Mouse (Mus musculus) embryo, embryonic 11.5 days (tissue): ENCODE data around the gene Krtap17-1.

Experiments used
- DNase-seq: peaks from one replicate; pipeline ENCODE4 v3.0.0-alpha.2; 2012; ENCODE audit warnings: low read depth, low spot score

Gene Krtap17-1

DNA sequence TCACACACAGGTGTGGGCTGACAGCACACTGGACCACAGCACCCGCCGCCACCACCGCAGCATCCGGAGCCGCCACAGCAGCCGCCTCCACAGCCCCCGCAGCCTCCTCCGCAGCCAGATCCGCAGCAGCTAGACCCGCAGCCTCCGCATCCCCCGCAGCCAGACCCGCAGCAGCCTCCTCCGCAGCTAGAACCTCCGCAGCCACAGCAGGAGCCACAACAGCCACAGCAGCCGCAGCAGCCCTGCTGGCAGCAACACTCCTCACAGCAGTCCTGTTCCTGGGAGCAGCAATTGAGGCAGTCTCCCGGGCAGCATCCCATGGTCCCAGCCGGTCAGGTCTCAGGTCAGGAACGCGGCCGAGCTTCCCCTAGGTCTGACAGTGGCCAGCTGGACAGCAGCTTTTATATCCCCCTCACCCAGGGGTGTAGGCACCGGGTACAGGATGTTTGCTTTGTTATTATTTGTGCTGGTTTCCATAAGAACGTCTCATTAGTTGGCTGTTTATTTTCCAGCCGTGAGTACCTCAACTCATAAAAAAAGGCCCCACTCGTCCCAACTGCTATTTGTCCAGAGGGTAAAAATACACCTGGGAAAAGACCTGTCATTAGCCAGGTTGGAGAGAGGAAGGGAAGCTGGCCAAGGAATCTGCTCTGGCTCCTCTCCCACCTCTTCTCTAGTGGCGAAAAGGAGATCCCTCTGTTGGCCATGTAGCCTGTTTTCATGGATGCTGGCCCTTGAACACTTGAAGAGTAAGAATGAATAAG, at the start of gene Krtap17-1:
Krtap17-1 (minus strand) TSS at position 375 of the 764 bp plus-strand sequence.
- DNase-seq, result no peak

- no peak for DNase-seq
Observed at GRCm38 (mm10) chr11:100041454-100041853, 47.7 kb upstream of the Krtap17-1 start, which contains the start of gene Krt34. TSS of gene Krt34 (minus strand) at chr11:100041554.

GRCm38 (mm10) chr11:100029768-100030167, 36.0 kb upstream of the Krtap17-1 start, which contains the start of gene Krt33b:
TSS of gene Krt33b (minus strand) at chr11:100029868.
- no peak for DNase-seq

DNA sequence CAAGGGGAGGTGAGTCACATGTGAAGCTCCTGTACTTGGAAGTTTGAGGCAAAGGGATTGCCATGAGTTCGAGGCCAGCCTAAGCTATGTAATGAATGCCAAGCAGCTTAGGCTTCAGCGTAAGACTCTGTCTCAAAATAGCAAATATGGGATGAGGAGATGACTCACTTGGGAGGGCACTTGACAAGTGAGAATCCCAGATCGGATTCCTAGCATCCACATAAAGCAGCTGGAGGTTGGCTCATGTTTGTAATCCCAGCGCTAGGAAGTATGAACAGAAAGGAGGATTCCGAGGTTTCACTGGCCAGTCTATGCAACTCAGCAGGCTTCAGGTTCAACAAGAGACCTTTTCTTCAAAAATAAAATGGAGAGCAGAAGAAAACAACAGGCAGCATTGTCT, 27.6 kb upstream of the Krtap17-1 start:
- DNase-seq, result no peak

- no peak for DNase-seq
Observed at GRCm38 (mm10) chr11:100019466-100019865, 25.7 kb upstream of the Krtap17-1 start.

DNA sequence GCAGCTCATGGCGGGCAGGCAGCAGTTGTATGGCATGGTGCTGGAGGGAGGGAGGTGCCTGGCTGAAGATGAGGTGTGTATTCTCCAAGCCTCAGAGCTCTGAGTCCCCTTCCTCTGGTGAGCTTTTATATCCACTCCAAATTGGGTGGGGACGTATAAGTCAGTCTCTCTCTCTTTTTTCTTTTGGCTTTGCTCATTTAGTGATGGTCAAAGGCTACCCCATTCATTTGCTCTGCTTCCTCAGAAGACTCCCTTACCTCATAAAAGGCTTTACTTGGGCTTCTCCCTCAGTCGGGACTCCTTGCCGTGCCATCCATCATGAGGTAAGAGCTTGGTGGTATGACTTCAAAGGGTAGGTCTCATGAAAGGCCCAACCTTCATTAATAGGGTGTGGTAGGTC, 22.3 kb upstream of the Krtap17-1 start, which contains the start of gene Krt33a:
Krt33a (minus strand) TSS at position 101 of the 400 bp plus-strand sequence.
- no peak for DNase-seq

DNA sequence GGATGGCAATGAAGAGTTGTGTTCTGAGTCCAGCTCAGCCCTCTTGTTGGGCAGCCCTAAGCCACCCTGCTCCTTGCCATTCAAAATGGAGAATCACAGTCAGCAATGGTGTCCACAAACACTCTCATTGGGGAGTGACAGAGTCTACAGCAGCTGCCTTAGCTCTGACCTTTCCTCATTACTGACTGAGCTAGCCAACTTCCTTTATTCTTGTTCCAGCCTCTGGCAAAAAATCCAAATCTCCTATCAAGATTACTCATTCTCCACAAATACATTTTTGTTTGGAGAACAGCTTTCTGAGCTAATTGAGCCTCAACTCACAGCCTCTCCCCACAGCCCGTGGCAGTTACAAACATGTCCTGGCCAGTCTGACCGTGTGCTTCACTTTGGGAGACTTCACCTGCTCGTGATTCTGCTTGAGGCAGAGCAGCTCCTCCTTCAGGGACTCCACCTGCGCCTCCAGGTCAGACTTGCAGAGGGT, 19.9 kb upstream of the Krtap17-1 start:
- no peak for DNase-seq

DNA sequence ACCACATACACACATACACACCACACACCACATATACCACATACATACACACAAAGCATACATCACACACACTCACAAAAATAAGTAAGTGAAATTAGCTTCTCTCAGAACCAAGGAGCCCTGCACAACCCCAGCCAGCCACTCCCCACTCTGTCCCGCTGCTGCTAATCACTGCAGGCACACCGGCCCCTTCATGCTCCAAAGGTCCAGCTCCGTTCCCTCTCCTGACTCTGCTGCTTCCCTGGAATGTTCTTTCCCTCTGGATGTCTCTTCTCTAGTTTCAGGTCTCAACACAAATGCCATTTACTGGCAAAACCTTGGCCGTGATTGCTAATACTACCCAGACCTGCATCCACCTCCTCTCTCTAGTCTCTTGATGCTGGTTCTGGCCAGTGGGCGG, 16.9 kb upstream of the Krtap17-1 start:
- DNase-seq, result no peak

DNA sequence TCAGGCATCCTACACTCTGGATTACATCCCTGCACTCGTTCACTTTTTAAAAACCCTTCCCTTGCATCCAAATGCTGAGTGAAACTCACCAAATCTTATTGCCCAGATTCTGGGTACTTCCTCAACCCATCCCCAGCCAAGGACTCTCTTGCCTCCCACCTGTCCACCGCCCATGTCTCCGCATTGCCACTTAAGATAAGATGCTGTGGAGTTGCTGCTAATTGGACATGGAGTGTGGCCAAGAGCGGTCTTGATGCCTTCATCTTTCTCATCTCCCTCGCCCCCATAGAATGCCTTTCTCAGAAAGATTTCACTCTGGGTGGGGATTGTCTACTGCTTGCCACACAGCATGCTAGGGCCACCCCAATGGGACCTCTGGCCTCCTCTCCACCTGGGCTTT, 14.5 kb upstream of the Krtap17-1 start:
- no peak for DNase-seq

DNA sequence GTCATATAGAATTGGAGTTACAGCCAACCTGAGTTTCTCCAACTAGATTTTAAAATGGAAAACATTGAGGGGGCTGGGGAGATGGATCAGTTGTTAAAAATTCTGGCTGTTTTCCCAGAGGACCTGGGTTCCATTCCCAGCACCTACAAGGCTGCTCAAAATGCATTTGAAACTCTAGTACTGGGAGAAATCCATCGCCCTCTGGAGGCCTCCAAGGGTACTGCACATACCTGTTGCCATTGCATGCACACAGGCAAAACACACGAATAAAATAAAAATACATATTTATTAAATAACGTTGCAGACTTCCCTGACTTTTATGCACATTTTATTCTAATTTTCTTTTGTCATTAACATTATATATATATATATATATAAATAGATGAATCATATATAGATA, 12.8 kb upstream of the Krtap17-1 start:
- DNase-seq, result no peak

DNA sequence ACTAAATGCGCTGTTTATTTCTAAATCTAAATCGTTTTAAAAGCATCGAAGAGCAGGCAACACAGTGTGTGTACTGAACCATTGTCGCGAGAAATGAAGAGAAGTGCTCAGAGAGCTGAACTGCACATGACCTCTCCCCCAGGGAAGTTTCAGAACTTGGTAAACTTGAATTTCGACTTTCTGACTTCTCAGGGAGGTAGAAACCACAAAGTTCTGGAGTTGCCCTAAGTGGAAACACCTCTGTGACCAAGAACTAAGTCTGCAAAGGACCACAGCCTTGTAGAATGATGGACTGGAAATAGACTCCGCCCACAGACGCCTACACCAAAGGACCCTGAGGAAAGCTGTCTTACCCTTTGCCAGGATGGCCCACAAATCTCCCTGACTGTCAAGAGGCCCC, 12.1 kb upstream of the Krtap17-1 start:
- no peak for DNase-seq

- peak; percentile 43 for DNase-seq
Observed at GRCm38 (mm10) chr11:100004846-100005245, 11.1 kb upstream of the Krtap17-1 start.

- no peak for DNase-seq
Observed at GRCm38 (mm10) chr11:99999091-99999490, 5.3 kb upstream of the Krtap17-1 start.

- no peak for DNase-seq
Observed at GRCm38 (mm10) chr11:99994384-99994661, 529 bp upstream of the Krtap17-1 start.

GRCm38 (mm10) chr11:99990571-99990970, 3.2 kb downstream of the Krtap17-1 start:
- DNase-seq, result no peak

DNA sequence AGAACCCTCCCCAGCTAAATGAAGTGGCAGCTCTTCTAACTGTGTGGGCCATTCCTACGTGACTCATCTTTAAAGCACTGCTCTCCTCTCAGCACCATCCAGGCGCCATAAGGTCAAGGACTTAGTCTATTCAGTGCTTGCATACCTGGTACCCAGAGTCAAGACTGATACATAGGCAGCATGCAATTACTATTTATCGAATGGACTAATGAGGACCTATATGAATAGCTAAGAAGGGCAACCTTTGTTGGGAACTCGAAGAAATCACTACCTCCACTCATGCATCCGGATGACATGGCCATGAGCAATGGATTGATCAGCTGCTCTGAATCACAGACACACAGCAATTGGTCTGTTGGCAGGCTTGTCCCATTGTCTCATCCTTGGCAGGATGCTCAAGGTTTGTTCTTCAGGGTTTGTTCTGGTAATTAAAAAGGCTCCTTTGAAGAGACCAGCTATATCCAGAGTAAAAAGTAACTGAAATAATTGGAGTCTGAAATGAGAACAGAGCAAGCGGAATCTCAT, 3.9 kb downstream of the Krtap17-1 start:
- no peak for DNase-seq

- DNase-seq, result no peak
Observed at GRCm38 (mm10) chr11:99988530-99988929, 5.3 kb downstream of the Krtap17-1 start.

GRCm38 (mm10) chr11:99986180-99986647, 7.6 kb downstream of the Krtap17-1 start, which contains the start of gene Krtap16-1:
TSS of gene Krtap16-1 (minus strand) at chr11:99986597.
- DNase-seq, result no peak

- no peak for DNase-seq
Observed at GRCm38 (mm10) chr11:99985291-99986092, 8.3 kb downstream of the Krtap17-1 start.

DNA sequence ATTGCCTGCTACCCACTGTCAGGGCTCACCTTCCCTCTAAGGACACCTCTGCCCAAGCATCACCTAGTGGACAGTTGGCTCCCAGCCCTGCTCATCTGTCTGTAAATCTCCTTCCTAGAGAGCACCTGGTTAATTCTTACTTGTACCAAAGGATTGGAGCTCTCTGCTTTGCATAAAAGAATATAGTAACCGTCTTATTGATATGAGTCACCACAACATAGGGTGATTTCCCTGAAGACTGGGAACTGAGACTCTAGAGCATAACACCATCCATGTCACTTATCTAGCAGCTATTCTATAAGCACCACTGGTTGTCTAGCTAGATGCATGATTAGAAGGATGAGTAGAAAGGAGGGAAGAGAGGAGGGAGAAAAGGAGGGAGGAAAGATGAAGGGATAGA, 10.4 kb downstream of the Krtap17-1 start:
- DNase-seq, result no peak

- no peak for DNase-seq
Observed at GRCm38 (mm10) chr11:99982731-99983130, 11.1 kb downstream of the Krtap17-1 start.

- no peak for DNase-seq
Observed at GRCm38 (mm10) chr11:99978953-99979352, 14.8 kb downstream of the Krtap17-1 start, which contains the start of gene Krtap29-1. TSS of gene Krtap29-1 (minus strand) at chr11:99979053.
